Mouse (Mus musculus): ENCODE measurements around the gene Npas4. TPM values are rescaled to one million over a fixed set of nuclear protein-coding genes. Genes with fewer than 3 reads are reported as not detected.

The Npas4 gene
- polyA plus RNA-seq, 1 experiment from 2014 or later = 0.71 TPM

Other genes starting within 250 kb of the Npas4 start
- 189 and 196 TPM in 2 replicates for gene Rbm4b, start 233.8 kb downstream of the Npas4 start, polyA plus RNA-seq (2015; fragmentation: Nextera tagmentation; extraction: Ambion mirVana)
- 98.5 and 110 TPM in 2 replicates for gene Rbm4, start 196.4 kb downstream of the Npas4 start, polyA plus RNA-seq (2015; fragmentation: Nextera tagmentation; extraction: Ambion mirVana)
- gene Gm21992, start 178.7 kb downstream of the Npas4 start, polyA plus RNA-seq (2015; fragmentation: Nextera tagmentation; extraction: Ambion mirVana) = 29.8 and 32.7 TPM in 2 replicates
- 86.0 and 91.1 TPM in 2 replicates for gene Rbm14, start 178.7 kb downstream of the Npas4 start, polyA plus RNA-seq (2015; fragmentation: Nextera tagmentation; extraction: Ambion mirVana)
- 34.7 and 38.6 TPM in 2 replicates for gene Ccs, start 151.0 kb downstream of the Npas4 start, polyA plus RNA-seq (2015; fragmentation: Nextera tagmentation; extraction: Ambion mirVana)
- 0.61 and 0.62 TPM in 2 replicates for gene Ccdc87, start 150.9 kb downstream of the Npas4 start, polyA plus RNA-seq (2015; fragmentation: Nextera tagmentation; extraction: Ambion mirVana)
- 59.2 and 73.6 TPM in 2 replicates for gene Ctsf, start 135.2 kb downstream of the Npas4 start, polyA plus RNA-seq (2015; fragmentation: Nextera tagmentation; extraction: Ambion mirVana)
- 0.86 and 0.94 TPM in 2 replicates for gene Actn3, start 112.4 kb downstream of the Npas4 start, polyA plus RNA-seq (2015; fragmentation: Nextera tagmentation; extraction: Ambion mirVana)
- 22.8 and 26.8 TPM in 2 replicates for gene Zdhhc24, start 111.6 kb downstream of the Npas4 start, polyA plus RNA-seq (2015; fragmentation: Nextera tagmentation; extraction: Ambion mirVana)
- 8.5 and 10.1 TPM in 2 replicates for gene Bbs1, start 83.7 kb downstream of the Npas4 start, polyA plus RNA-seq (2015; fragmentation: Nextera tagmentation; extraction: Ambion mirVana)
- gene Dpp3, start 62.0 kb downstream of the Npas4 start, polyA plus RNA-seq (2015; fragmentation: Nextera tagmentation; extraction: Ambion mirVana) = 95.9 and 106 TPM in 2 replicates
- gene Peli3, start 47.2 kb downstream of the Npas4 start, polyA plus RNA-seq (2015; fragmentation: Nextera tagmentation; extraction: Ambion mirVana) = 12.0 and 16.5 TPM in 2 replicates
- gene Mrpl11, start 28.2 kb downstream of the Npas4 start, polyA plus RNA-seq (2015; fragmentation: Nextera tagmentation; extraction: Ambion mirVana) = 106 and 116 TPM in 2 replicates
- gene Slc29a2, start 33.5 kb upstream of the Npas4 start, polyA plus RNA-seq (2015; fragmentation: Nextera tagmentation; extraction: Ambion mirVana) = 11.2 and 13.4 TPM in 2 replicates
- gene B4gat1, start 48.5 kb upstream of the Npas4 start, polyA plus RNA-seq (2015; fragmentation: Nextera tagmentation; extraction: Ambion mirVana) = 58.2 and 62.5 TPM in 2 replicates
- gene AC124502.3, start 48.6 kb upstream of the Npas4 start, polyA plus RNA-seq (2015; fragmentation: Nextera tagmentation; extraction: Ambion mirVana) = 2.1 and 2.9 TPM in 2 replicates
- 50.2 and 51.2 TPM in 2 replicates for gene Brms1, start 51.0 kb upstream of the Npas4 start, polyA plus RNA-seq (2015; fragmentation: Nextera tagmentation; extraction: Ambion mirVana)
- gene Rin1, start 60.2 kb upstream of the Npas4 start, polyA plus RNA-seq (2015; fragmentation: Nextera tagmentation; extraction: Ambion mirVana) = 1.3 and 1.9 TPM in 2 replicates
- gene Cd248, start 77.8 kb upstream of the Npas4 start, polyA plus RNA-seq (2015; fragmentation: Nextera tagmentation; extraction: Ambion mirVana) = 11.9 and 14.3 TPM in 2 replicates
- 8.0 and 15.8 TPM in 2 replicates for gene Tmem151a, start 95.2 kb upstream of the Npas4 start, polyA plus RNA-seq (2015; fragmentation: Nextera tagmentation; extraction: Ambion mirVana)
- 54.0 and 56.0 TPM in 2 replicates for gene Yif1a, start 98.2 kb upstream of the Npas4 start, polyA plus RNA-seq (2015; fragmentation: Nextera tagmentation; extraction: Ambion mirVana)
- 297 and 347 TPM in 2 replicates for gene Cnih2, start 108.2 kb upstream of the Npas4 start, polyA plus RNA-seq (2015; fragmentation: Nextera tagmentation; extraction: Ambion mirVana)
- gene Rab1b, start 116.8 kb upstream of the Npas4 start, polyA plus RNA-seq (2015; fragmentation: Nextera tagmentation; extraction: Ambion mirVana) = 239 and 241 TPM in 2 replicates
- 48.1 and 55.5 TPM in 2 replicates for gene Klc2, start 128.2 kb upstream of the Npas4 start, polyA plus RNA-seq (2015; fragmentation: Nextera tagmentation; extraction: Ambion mirVana)

Measured in forebrain, embryonic 16.5 days (tissue).